ENCODE assay signal across 8 mouse cellular contexts in the genomic region with DNA sequence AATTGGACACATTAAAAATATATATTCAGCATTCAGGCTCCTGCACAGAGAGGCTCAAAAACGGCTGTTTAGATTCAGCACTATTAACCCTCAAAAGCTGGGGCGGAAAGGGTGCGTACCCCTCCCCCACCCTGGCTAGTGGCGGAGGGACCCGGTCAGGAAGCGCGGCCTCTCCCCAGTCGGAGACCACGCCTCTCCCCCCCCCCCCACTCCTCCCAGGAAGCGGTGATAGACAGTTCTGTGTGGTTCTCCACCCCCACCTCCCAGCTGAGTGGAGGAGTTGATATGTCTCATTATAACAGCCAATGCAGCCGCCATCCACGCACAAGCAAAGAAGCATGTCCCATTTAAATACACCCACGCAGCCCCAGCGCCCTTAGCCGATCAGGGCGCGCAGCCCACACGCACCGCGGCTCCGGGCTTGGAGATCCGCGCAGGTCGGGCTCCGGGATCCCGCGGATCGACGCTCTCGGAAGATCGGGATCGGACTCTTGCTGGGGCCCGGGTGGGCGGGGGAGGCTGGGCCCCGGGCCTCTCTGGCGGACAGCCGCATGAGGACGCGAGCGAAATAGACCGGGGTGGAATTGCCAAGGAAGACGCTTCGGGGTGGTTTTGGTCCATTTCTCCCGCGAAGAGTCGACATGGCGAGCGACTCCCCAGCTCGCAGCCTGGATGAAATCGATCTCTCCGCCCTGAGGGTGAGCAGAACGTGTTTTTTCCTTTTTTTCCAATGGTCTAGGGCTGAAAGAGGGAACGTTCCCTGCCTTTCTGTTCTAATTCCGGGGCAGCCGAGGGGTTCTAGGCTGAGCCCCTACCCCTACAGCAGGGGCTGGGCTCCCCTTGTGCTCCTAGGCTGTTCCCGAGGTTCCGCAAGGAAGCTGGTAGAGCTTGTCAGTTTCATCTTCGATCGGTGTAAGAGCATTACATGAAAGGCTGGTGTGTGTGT. TPM values are rescaled to one million over a fixed set of nuclear protein-coding genes. Genes with fewer than 3 reads are reported as not detected.
A peak's percentile ranks its signal among the peaks of the same experiment; 100 is the strongest.
DNase-seq lines count a peak whose midpoint lies in the region; ATAC-seq and TF ChIP-seq lines count a peak whose summit lies in the region.

A gene (plus strand): TSS at position 213 of the 946 bp plus-strand sequence.

- TF ChIP-seq CTCF in C2C12 (IDR thresholded peaks at IDR 0.05; ENCODE audit: control insufficient read depth, insufficient read depth, insufficient read length) = no peak
- TF ChIP-seq CTCF in bone marrow macrophage, adult 2 months (IDR thresholded peaks at IDR 0.05; ENCODE audit: low read depth, low read length) = no peak
- TF ChIP-seq CTCF in embryonic fibroblast, embryonic 13.5 days (IDR thresholded peaks at IDR 0.05; ENCODE audit: borderline replicate concordance, insufficient read depth, low read length) = no peak

- H3K9ac ChIP-seq in heart, embryonic 12.5 days = peak within 1 kb of the TSS; percentile 93
- H3K9ac ChIP-seq in liver, embryonic 12.5 days = peak within 1 kb of the TSS; percentile 77
- H3K9ac ChIP-seq in stomach, embryonic 15.5 days = peak within 1 kb of the TSS; percentile 67

- peak within 1 kb of the TSS; percentile 51 for H3ac ChIP-seq in C2C12 (ENCODE audit: control insufficient read depth, insufficient read length, low read depth)

- H3K27me3 ChIP-seq in C2C12 (ENCODE audit: control insufficient read depth, insufficient read depth, insufficient read length) = peaks cover 7% of the 10 kb centered on the region
- peaks cover 3% of the 10 kb centered on the region; the same call in 1 of the 2 replicates for H3K27me3 ChIP-seq in heart, embryonic 12.5 days (replicated peaks)
- peaks cover 18% of the 10 kb centered on the region for H3K27me3 ChIP-seq in liver, embryonic 12.5 days (replicated peaks)
- H3K27me3 ChIP-seq in stomach, embryonic 15.5 days (replicated peaks) = no peaks in the 10 kb centered on the region

- H3K36me3 ChIP-seq in C2C12 (ENCODE audit: control insufficient read depth, insufficient read depth) = no peaks in the 10 kb centered on the region
- no peaks in the 10 kb centered on the region for H3K36me3 ChIP-seq in heart, embryonic 12.5 days
- no peaks in the 10 kb centered on the region for H3K36me3 ChIP-seq in liver, embryonic 12.5 days
- no peaks in the 10 kb centered on the region for H3K36me3 ChIP-seq in stomach, embryonic 15.5 days

- no peaks in the 10 kb centered on the region for H3K9me3 ChIP-seq in heart, embryonic 12.5 days (replicated peaks)
- H3K9me3 ChIP-seq in liver, embryonic 12.5 days (replicated peaks) = no peaks in the 10 kb centered on the region
- no peaks in the 10 kb centered on the region for H3K9me3 ChIP-seq in stomach, embryonic 15.5 days

- ATAC-seq in heart, embryonic 12.5 days (ENCODE audit: insufficient number of reproducible peaks, low FRiP score) = peak; percentile 90
- ATAC-seq in liver, embryonic 12.5 days = peak; percentile 87
- ATAC-seq in stomach, embryonic 15.5 days (ENCODE audit: insufficient read depth, low FRiP score, low read depth) = peak; percentile 88

- WGBS in heart, embryonic 12.5 days = under 1% methylated on average over 59 of the region's 59 CpGs
- under 1% methylated on average over 58 of the region's 59 CpGs for WGBS in liver, embryonic 12.5 days (ENCODE audit: insufficient replicate concordance)
- under 1% methylated on average over 58 of the region's 59 CpGs for WGBS in stomach, embryonic 15.5 days

- DNase-seq in kidney, postnatal 14 days = peak; percentile 64
- DNase-seq in natural killer cell, adult 2 months (ENCODE audit: low spot score in 2 of 2) = peak; percentile 76 to 78

- no peak within 1 kb of the TSS for H3K4me3 ChIP-seq in C2C12 (ENCODE audit: insufficient read depth, poor library complexity, severe bottlenecking)
- H3K4me3 ChIP-seq in bone marrow macrophage, adult 2 months (ENCODE audit: insufficient read depth, low read length) = peak within 1 kb of the TSS; percentile 59
- H3K4me3 ChIP-seq in embryonic fibroblast, embryonic 13.5 days (ENCODE audit: insufficient read depth, low read length) = peak within 1 kb of the TSS; percentile 50
- peak within 1 kb of the TSS; percentile 83 for H3K4me3 ChIP-seq in heart, embryonic 12.5 days
- H3K4me3 ChIP-seq in liver, embryonic 12.5 days = peak within 1 kb of the TSS; percentile 73
- peak within 1 kb of the TSS; percentile 76 for H3K4me3 ChIP-seq in stomach, embryonic 15.5 days (replicated peaks)

- H3K4me1 ChIP-seq in bone marrow macrophage, adult 2 months (ENCODE audit: control insufficient read depth, insufficient read depth, low read length) = no peaks in the 10 kb centered on the region
- H3K4me1 ChIP-seq in embryonic fibroblast, embryonic 13.5 days (ENCODE audit: control insufficient read depth, insufficient read depth, low read length) = no peaks in the 10 kb centered on the region
- peaks cover 30% of the 10 kb centered on the region for H3K4me1 ChIP-seq in heart, embryonic 12.5 days (replicated peaks)
- peaks cover 32% of the 10 kb centered on the region for H3K4me1 ChIP-seq in liver, embryonic 12.5 days
- H3K4me1 ChIP-seq in stomach, embryonic 15.5 days = peaks cover 4% of the 10 kb centered on the region; the same call in 1 of the 2 replicates

- H3K79me2 ChIP-seq in C2C12 (ENCODE audit: control insufficient read depth, insufficient read depth) = no peaks in the 10 kb centered on the region

- no peaks in the 10 kb centered on the region for H3K79me3 ChIP-seq in C2C12 (ENCODE audit: low read depth)

- TF ChIP-seq POLR2A in bone marrow macrophage, adult 2 months (IDR thresholded peaks at IDR 0.05; ENCODE audit: borderline replicate concordance, low read depth, low read length) = no peak
- peak; percentile 69 for TF ChIP-seq POLR2A in embryonic fibroblast, embryonic 13.5 days (IDR thresholded peaks at IDR 0.05; ENCODE audit: low read depth, low read length)

- H3K27ac ChIP-seq in bone marrow macrophage, adult 2 months (ENCODE audit: insufficient read depth, low read depth, low read length) = no peak within 1 kb of the TSS
- peak within 1 kb of the TSS; percentile 29; the same call in 1 of the 2 replicates for H3K27ac ChIP-seq in embryonic fibroblast, embryonic 13.5 days (ENCODE audit: insufficient read depth, low read length)
- peak within 1 kb of the TSS; percentile 73 for H3K27ac ChIP-seq in heart, embryonic 12.5 days (ENCODE audit: poor library complexity, severe bottlenecking)
- peak within 1 kb of the TSS; percentile 52 for H3K27ac ChIP-seq in liver, embryonic 12.5 days
- H3K27ac ChIP-seq in stomach, embryonic 15.5 days = peak within 1 kb of the TSS; percentile 88

- H3K4me2 ChIP-seq in heart, embryonic 12.5 days = peak within 1 kb of the TSS; percentile 83
- H3K4me2 ChIP-seq in liver, embryonic 12.5 days = peak within 1 kb of the TSS; percentile 98
- peak within 1 kb of the TSS; percentile 85 for H3K4me2 ChIP-seq in stomach, embryonic 15.5 days

TF ChIP-seq in C2C12, 6 proteins besides CTCF, POLR2A, EP300 and RAD21:
- no peak for TF ChIP-seq MYOD1 (IDR thresholded peaks at IDR 0.05; ENCODE audit: control insufficient read depth, insufficient read length, low read depth)
- TF ChIP-seq MYOG (IDR thresholded peaks at IDR 0.05; ENCODE audit: control insufficient read depth, extremely low read depth, insufficient read length) = no peak
- TF ChIP-seq CEBPB (IDR thresholded peaks at IDR 0.05; ENCODE audit: low read depth) = no peak
- TF ChIP-seq MAX (IDR thresholded peaks at IDR 0.05) = no peak
- TF ChIP-seq USF1 (IDR thresholded peaks at IDR 0.05; ENCODE audit: low read depth) = no peak
- no peak for TF ChIP-seq FOSL1 (IDR thresholded peaks at IDR 0.05; ENCODE audit: insufficient read depth, low read length, poor library complexity, severe bottlenecking)

RNA-seq across cellular contexts. Expression of the gene that starts here (rescaled TPM):
- 0.21 TPM for polyA plus RNA-seq in C2C12 (2012; fragmentation: generic; extraction: Trizol)
- 0.16 and 0.54 TPM in 2 replicates for polyA plus RNA-seq in bone marrow macrophage, adult 2 months (2012; ENCODE audit: insufficient read depth, insufficient read length, missing spikeins)
- polyA plus RNA-seq in embryonic fibroblast, embryonic 13.5 days (2011; ENCODE audit: insufficient read length, low read depth, missing spikeins) = 17.6 and 24.0 TPM in 2 replicates
- polyA plus RNA-seq in heart, embryonic 12.5 days (2016; fragmentation: Nextera tagmentation; extraction: Ambion mirVana) = 10.3 and 10.8 TPM in 2 replicates
- 5.2 and 5.4 TPM in 2 replicates for polyA plus RNA-seq in liver, embryonic 12.5 days (2016; fragmentation: Nextera tagmentation; extraction: Ambion mirVana)
- 14.7 and 17.8 TPM in 2 replicates for polyA plus RNA-seq in stomach, embryonic 15.5 days (2015; fragmentation: Nextera tagmentation; extraction: Ambion mirVana)
